7 mouse cellular contexts compared by ENCODE assay signal in genomic region chr5:35918387-35918786, GRCm38 (mm10). TPM values are rescaled to one million over a fixed set of nuclear protein-coding genes. Genes with fewer than 3 reads are reported as not detected.
DNase-seq lines count a peak whose midpoint lies in the region; ATAC-seq and TF ChIP-seq lines count a peak whose summit lies in the region.

No protein-coding gene starts in this region.

- no peak for ATAC-seq in lung, postnatal 0 days
- no peak for ATAC-seq in limb, embryonic 11.5 days (ENCODE audit: insufficient number of reproducible peaks, low FRiP score, low TSS enrichment, low read depth)
- ATAC-seq in stomach, embryonic 16.5 days (ENCODE audit: insufficient read depth, low FRiP score) = no peak
- ATAC-seq in megakaryocyte, adult 5-6 weeks (ENCODE audit: poor library complexity, severe bottlenecking) = no peak

- peaks cover 19% of the 10 kb centered on the region for H3K4me1 ChIP-seq in lung, postnatal 0 days (ENCODE audit: insufficient read depth, low read depth, low read length)
- H3K4me1 ChIP-seq in limb, embryonic 11.5 days (ENCODE audit: control insufficient read depth, insufficient read depth, low read length) = peaks cover 29% of the 10 kb centered on the region
- peaks cover 55% of the 10 kb centered on the region for H3K4me1 ChIP-seq in stomach, embryonic 16.5 days (ENCODE audit: control insufficient read depth, insufficient read depth, low read length)

- H3K27me3 ChIP-seq in lung, postnatal 0 days (replicated peaks; ENCODE audit: insufficient read depth, low read length) = no peaks in the 10 kb centered on the region
- H3K27me3 ChIP-seq in limb, embryonic 11.5 days (ENCODE audit: control insufficient read depth, insufficient read depth, low read length) = no peaks in the 10 kb centered on the region
- H3K27me3 ChIP-seq in stomach, embryonic 16.5 days (ENCODE audit: control insufficient read depth, insufficient read depth, low read length) = no peaks in the 10 kb centered on the region

- no peak overlapping the region for H3K4me2 ChIP-seq in lung, postnatal 0 days (replicated peaks; ENCODE audit: low read depth, low read length)
- H3K4me2 ChIP-seq in limb, embryonic 11.5 days (ENCODE audit: low read depth, severe bottlenecking) = no peak overlapping the region
- peak overlapping the region; percentile 22; the same call in 1 of the 2 replicates for H3K4me2 ChIP-seq in stomach, embryonic 16.5 days (ENCODE audit: low read depth, low read length)

- peak; percentile 50 for DNase-seq in lung, postnatal 0 days (ENCODE audit: low spot score)
- DNase-seq in lung, adult 18-20 months = no peak
- peak; percentile 21 to 31 for DNase-seq in frontal cortex, postnatal 14 days (ENCODE audit: low spot score in 2 of 2)
- no peak for DNase-seq in limb, embryonic 11.5 days (ENCODE audit: low spot score)
- no peak for DNase-seq in ovary, adult 18-20 months (ENCODE audit: low spot score)

- no peak for TF ChIP-seq EP300 in lung, postnatal 0 days (IDR thresholded peaks at IDR 0.05)

- no peak overlapping the region for H3K4me3 ChIP-seq in lung, postnatal 0 days (ENCODE audit: low read depth, low read length)
- no peak overlapping the region for H3K4me3 ChIP-seq in limb, embryonic 11.5 days (ENCODE audit: low read depth, low read length)
- no peak overlapping the region for H3K4me3 ChIP-seq in stomach, embryonic 16.5 days (replicated peaks; ENCODE audit: low read length)

- H3K36me3 ChIP-seq in lung, postnatal 0 days (ENCODE audit: insufficient read depth, low read length) = no peaks in the 10 kb centered on the region
- no peaks in the 10 kb centered on the region for H3K36me3 ChIP-seq in limb, embryonic 11.5 days (ENCODE audit: control insufficient read depth, insufficient read depth, low read length)
- no peaks in the 10 kb centered on the region for H3K36me3 ChIP-seq in stomach, embryonic 16.5 days (ENCODE audit: control insufficient read depth, insufficient read depth, low read length)

- WGBS in lung, postnatal 0 days = 32% methylated on average over 8 of the region's 8 CpGs
- WGBS in limb, embryonic 11.5 days = 24% methylated on average over 8 of the region's 8 CpGs
- 29% methylated on average over 8 of the region's 8 CpGs for WGBS in stomach, embryonic 16.5 days

- H3K27ac ChIP-seq in lung, postnatal 0 days (ENCODE audit: low read length) = no peak overlapping the region
- 0 out of 2 replicates have a peak overlapping the region, but pooled peaks have one; percentile 36 for H3K27ac ChIP-seq in limb, embryonic 11.5 days (replicated peaks; ENCODE audit: low read depth, low read length)
- H3K27ac ChIP-seq in stomach, embryonic 16.5 days (ENCODE audit: low read length) = peak overlapping the region; percentile 56; the same call in 1 of the 2 replicates

- H3K9me3 ChIP-seq in lung, postnatal 0 days (ENCODE audit: low read length) = no peaks in the 10 kb centered on the region
- H3K9me3 ChIP-seq in limb, embryonic 11.5 days (ENCODE audit: control insufficient read depth, low read length) = no peaks in the 10 kb centered on the region
- no peaks in the 10 kb centered on the region for H3K9me3 ChIP-seq in stomach, embryonic 16.5 days (replicated peaks; ENCODE audit: control insufficient read depth, low read length)

- TF ChIP-seq CTCF in lung, postnatal 0 days (IDR thresholded peaks at IDR 0.05) = no peak

- no peak overlapping the region for H3K9ac ChIP-seq in lung, postnatal 0 days (replicated peaks; ENCODE audit: low read depth)
- no peak overlapping the region for H3K9ac ChIP-seq in limb, embryonic 11.5 days (ENCODE audit: low read length)
- H3K9ac ChIP-seq in stomach, embryonic 16.5 days (ENCODE audit: low read length) = no peak overlapping the region

RNA-seq across cellular contexts. Expression of gene Afap1, which starts 25.3 kb away (rescaled TPM):
- 12.9 and 14.7 TPM in 2 replicates for polyA plus RNA-seq in lung, postnatal 0 days (2015; fragmentation: Nextera tagmentation; extraction: Ambion mirVana)
- 13.7 and 15.8 TPM in 2 replicates for polyA plus RNA-seq in limb, embryonic 11.5 days (2014; fragmentation: Nextera tagmentation; extraction: Ambion mirVana)
- polyA plus RNA-seq in stomach, embryonic 16.5 days (2015; fragmentation: Nextera tagmentation; extraction: Ambion mirVana) = 19.2 and 20.4 TPM in 2 replicates
- total RNA-seq in megakaryocyte, adult 5-6 weeks (2015) = 2.6 and 2.7 TPM in 2 replicates
- 2.0 and 3.1 TPM in 2 replicates for total RNA-seq in megakaryocyte, adult 5-6 weeks (2017)

Comparison
In these comparisons a context has a peak if more than half of its experiments do, and no peak if none do; other contexts are left out.
1. DNase-seq: peak in lung, postnatal 0 days (single experiment) and frontal cortex, postnatal 14 days (2 of 2); none in lung, adult 18-20 months (0 of 2), limb, embryonic 11.5 days (single experiment) and ovary, adult 18-20 months (single experiment).